Mouse (Mus musculus) forebrain, postnatal 0 days (tissue): ENCODE data around the gene Dock7. TPM values are rescaled to one million over a fixed set of nuclear protein-coding genes. Genes with fewer than 3 reads are reported as not detected.
A peak's percentile ranks its signal among the peaks of the same experiment; 100 is the strongest.

ENCODE experiments used
- ATAC-seq: fragments of 200-750 bp; cut with Nextera tagmentation; 2 replicates; pipeline ENCODE4 v1.8.0; 2017; ENCODE audit warnings: mild to moderate bottlenecking, moderate library complexity
- DNase-seq: peaks from one replicate; pipeline ENCODE4 v3.0.0-alpha.2; 2015
- H3K27ac ChIP-seq: fragments of 300-500 bp; sonication (generic); 2 replicates; pipeline ENCODE4 v1.5.1; 2014; ENCODE audit warnings: low read depth, mild to moderate bottlenecking, antibody characterized with exemption, low read length, moderate library complexity, mixed read lengths
- H3K27me3 ChIP-seq: fragments of 300-500 bp; sonication (generic); 2 replicates; pipeline ENCODE4 v1.6.1; 2014; ENCODE audit warnings: mild to moderate bottlenecking, low read length, mixed read lengths; ENCODE audit not compliant: insufficient read depth
- H3K36me3 ChIP-seq: fragments of 300-500 bp; sonication (generic); 2 replicates; pipeline ENCODE4 v1.6.1; 2014; ENCODE audit warnings: mild to moderate bottlenecking, moderate library complexity; ENCODE audit not compliant: insufficient read depth
- H3K4me1 ChIP-seq: fragments of 300-500 bp; sonication (generic); 2 replicates; pipeline ENCODE4 v1.6.1; 2014; ENCODE audit warnings: antibody characterized with exemption; ENCODE audit not compliant: insufficient read depth
- H3K4me2 ChIP-seq: fragments of 300-500 bp; sonication (generic); 2 replicates; pipeline ENCODE4 v1.6.1; 2014; ENCODE audit warnings: low read depth, mild to moderate bottlenecking, moderate library complexity
- H3K4me3 ChIP-seq: fragments of 300-500 bp; sonication (generic); 2 replicates; pipeline ENCODE4 v1.5.1; 2014; ENCODE audit warnings: low read depth, low read length, mixed read lengths
- H3K9ac ChIP-seq: fragments of 300-500 bp; sonication (generic); 2 replicates; pipeline ENCODE4 v1.6.1; 2014; ENCODE audit warnings: mild to moderate bottlenecking
- H3K9me3 ChIP-seq: fragments of 300-500 bp; sonication (generic); 2 replicates; pipeline ENCODE4 v1.6.1; 2016; ENCODE audit warnings: low read length
- CTCF ChIP-seq: sonication (generic); IDR thresholded peaks from 2 replicates; pipeline ENCODE4 v1.5.1; 2016; ENCODE audit warnings: antibody characterized with exemption, control low read depth, low read depth
- WGBS: fragments of 180-500 bp; shearing (Covaris S2); extraction: QIAGEN DNeasy Blood & Tissue Kit; methylation state at CpG from one replicate; pipeline ENCODE4 v1.1.7; 2014; 5-methylcytosine and 5-hydroxymethylcytosine counted together
- polyA plus RNA-seq: library from polyadenylated mRNA; unstranded; fragments of >200 nt; fragmentation: Nextera tagmentation; extraction: Ambion mirVana; gene quantifications from 2 replicates; pipeline ENCODE4 v1.2.1, GENCODE M21; 2015
- total RNA-seq: library from RNA; depleted of rRNA; stranded (reverse); fragments of >200 nt; gene quantifications from 2 replicates; pipeline ENCODE4 v1.2.3, GENCODE M21; 2014; rRNA removed

The Dock7 gene
- total RNA-seq (101 and 108 TPM in 2 replicates), polyA plus RNA-seq (28.2 and 34.1 TPM in 2 replicates)

- ATAC-seq = peak; percentile 94
- peak within 1 kb of the TSS; percentile 98 for H3K9ac ChIP-seq
- no peak for TF ChIP-seq CTCF
- H3K9me3 ChIP-seq = no peaks in the 10 kb centered on the region
- peak; percentile 91 for DNase-seq
- peak within 1 kb of the TSS; percentile 92 for H3K27ac ChIP-seq
- H3K27me3 ChIP-seq = no peaks in the 10 kb centered on the region
- peak within 1 kb of the TSS; percentile 63 for H3K4me2 ChIP-seq
- no peaks in the 10 kb centered on the region for H3K36me3 ChIP-seq
- peaks cover 26% of the 10 kb centered on the region for H3K4me1 ChIP-seq
- WGBS = 2% methylated on average over 101 of the region's 117 CpGs
- H3K4me3 ChIP-seq = peak within 1 kb of the TSS; percentile 89
These were observed at the start of gene Dock7 for GRCm38 (mm10) chr4:99120211-99121122. Gene Dock7 (minus strand): TSS chr4:99120915.

- Histone ChIP-seq H3K4me1 (no peaks in the 10 kb centered on the region), H3K4me3 (no peak overlapping the region), H3K4me2 (no peak overlapping the region), H3K27me3 (no peaks in the 10 kb centered on the region), H3K9ac (no peak overlapping the region), H3K9me3 (no peaks in the 10 kb centered on the region), H3K27ac (no peak overlapping the region), H3K36me3 (no peaks in the 10 kb centered on the region)
- WGBS = 98% methylated on average over 5 of the region's 5 CpGs
- ATAC-seq (no peak), DNase-seq (no peak)
- TF ChIP-seq CTCF = no peak
These were observed 48.2 kb upstream of the Dock7 start for GRCm38 (mm10) chr4:99168869-99169268.

- Histone ChIP-seq H3K4me3 (no peak overlapping the region), H3K9ac (no peak overlapping the region), H3K4me1 (no peaks in the 10 kb centered on the region), H3K27me3 (no peaks in the 10 kb centered on the region), H3K4me2 (no peak overlapping the region), H3K27ac (no peak overlapping the region), H3K9me3 (no peaks in the 10 kb centered on the region), H3K36me3 (no peaks in the 10 kb centered on the region)
- no peak for ATAC-seq
- no peak for DNase-seq
- 19% methylated on average over 4 of the region's 4 CpGs for WGBS
- no peak for TF ChIP-seq CTCF
These were observed 42.8 kb upstream of the Dock7 start for GRCm38 (mm10) chr4:99163547-99163946.

GRCm38 (mm10) chr4:99163001-99163400, 42.3 kb upstream of the Dock7 start:
- no peaks in the 10 kb centered on the region for H3K36me3 ChIP-seq
- ATAC-seq (no peak), DNase-seq (no peak)
- no peak overlapping the region for H3K9ac ChIP-seq
- WGBS = 34% methylated on average over 9 of the region's 9 CpGs
- H3K27me3 ChIP-seq = no peaks in the 10 kb centered on the region
- H3K4me3 ChIP-seq = no peak overlapping the region
- no peaks in the 10 kb centered on the region for H3K9me3 ChIP-seq
- H3K27ac ChIP-seq = no peak overlapping the region
- H3K4me2 ChIP-seq = no peak overlapping the region
- H3K4me1 ChIP-seq = no peaks in the 10 kb centered on the region
- TF ChIP-seq CTCF = no peak

- no peak for DNase-seq
- no peak overlapping the region for H3K27ac ChIP-seq
- no peak overlapping the region for H3K4me3 ChIP-seq
- no peaks in the 10 kb centered on the region for H3K9me3 ChIP-seq
- no peak overlapping the region for H3K4me2 ChIP-seq
- TF ChIP-seq CTCF = no peak
- no peaks in the 10 kb centered on the region for H3K27me3 ChIP-seq
- no peak for ATAC-seq
- H3K4me1 ChIP-seq = no peaks in the 10 kb centered on the region
- no peaks in the 10 kb centered on the region for H3K36me3 ChIP-seq
- 6% methylated on average over 6 of the region's 6 CpGs for WGBS
- H3K9ac ChIP-seq = no peak overlapping the region; the same call in 1 of the 2 replicates
These were observed 40.8 kb upstream of the Dock7 start for GRCm38 (mm10) chr4:99161457-99161971.

GRCm38 (mm10) chr4:99160899-99161298, 40.2 kb upstream of the Dock7 start:
- H3K27me3 ChIP-seq = no peaks in the 10 kb centered on the region
- 17% methylated on average over 5 of the region's 5 CpGs for WGBS
- no peak overlapping the region for H3K4me2 ChIP-seq
- H3K36me3 ChIP-seq = no peaks in the 10 kb centered on the region
- H3K4me3 ChIP-seq = no peak overlapping the region
- no peak for ATAC-seq
- TF ChIP-seq CTCF = no peak
- no peak overlapping the region for H3K9ac ChIP-seq
- DNase-seq = no peak
- H3K27ac ChIP-seq = no peak overlapping the region
- no peaks in the 10 kb centered on the region for H3K4me1 ChIP-seq
- H3K9me3 ChIP-seq = no peaks in the 10 kb centered on the region

- H3K27me3 ChIP-seq = no peaks in the 10 kb centered on the region
- no peaks in the 10 kb centered on the region for H3K4me1 ChIP-seq
- DNase-seq (no peak), ATAC-seq (no peak)
- H3K27ac ChIP-seq = no peak overlapping the region
- H3K9ac ChIP-seq = no peak overlapping the region
- TF ChIP-seq CTCF = no peak
- WGBS = 5% methylated on average over 3 of the region's 3 CpGs
- no peak overlapping the region for H3K4me3 ChIP-seq
- no peaks in the 10 kb centered on the region for H3K9me3 ChIP-seq
- no peak overlapping the region for H3K4me2 ChIP-seq
- no peaks in the 10 kb centered on the region for H3K36me3 ChIP-seq
These were observed 39.7 kb upstream of the Dock7 start for GRCm38 (mm10) chr4:99160414-99160813.
